Mouse (Mus musculus): ENCODE results near the gene Zfp800.

DNA sequence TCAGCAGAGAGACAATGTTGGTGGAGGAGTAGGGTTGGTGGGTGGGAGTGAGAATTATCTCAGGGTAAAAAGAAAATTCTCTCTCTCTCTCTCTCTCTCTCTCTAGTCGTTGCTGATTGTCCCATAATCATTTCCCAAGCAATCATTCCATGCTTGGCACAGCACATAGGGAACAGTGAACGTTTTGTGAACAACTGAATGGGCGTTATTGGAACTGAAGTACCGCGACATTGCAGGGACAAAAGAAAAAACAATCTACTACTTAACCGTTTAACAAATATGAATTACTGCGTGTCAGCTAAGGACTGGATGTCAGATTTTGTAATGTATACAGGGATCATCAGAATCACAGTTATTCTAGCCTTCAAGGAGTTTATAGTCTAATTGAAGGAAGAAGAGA lies 102.2 kb downstream of the Zfp800 start:
- no peak for TF ChIP-seq ZC3H11A (IDR thresholded peaks at IDR 0.05; ENCODE audit: borderline replicate concordance, low read depth, low read length)
- no peak for TF ChIP-seq MAFK (IDR thresholded peaks at IDR 0.05; ENCODE audit: insufficient read depth, low read depth, low read length)
- TF ChIP-seq ZNF384 (IDR thresholded peaks at IDR 0.05; ENCODE audit: low read depth, low read length), result no peak
